Mouse (Mus musculus): Measurements from ENCODE around the gene Comt. TPM values are rescaled to one million over a fixed set of nuclear protein-coding genes. Genes with fewer than 3 reads are reported as not detected.
A peak's percentile ranks its signal among the peaks of the same experiment; 100 is the strongest.

Comt gene
- total RNA-seq (2014; rRNA removed), result 82.8 and 88.9 TPM in 2 replicates
- polyA plus RNA-seq (2015; fragmentation: Nextera tagmentation; extraction: Ambion mirVana), result 94.3 and 102 TPM in 2 replicates

- Histone ChIP-seq H3K9me3 (ENCODE audit: low read length) (no peaks in the 10 kb centered on the region), H3K9ac (replicated peaks; ENCODE audit: low read length) (peak within 1 kb of the TSS; percentile 94), H3K4me1 (ENCODE audit: insufficient read depth, low read length) (peaks cover 15% of the 10 kb centered on the region), H3K27me3 (ENCODE audit: insufficient read depth, low read length) (no peaks in the 10 kb centered on the region), H3K4me2 (ENCODE audit: low read depth, low read length) (peak within 1 kb of the TSS; percentile 82), H3K4me3 (ENCODE audit: low read length) (peak within 1 kb of the TSS; percentile 92), H3K27ac (peak within 1 kb of the TSS; percentile 84), H3K36me3 (ENCODE audit: insufficient read depth, low read length) (no peaks in the 10 kb centered on the region)
- 55% methylated on average over 5 of the region's 5 CpGs for WGBS
- no peak for TF ChIP-seq CTCF (IDR thresholded peaks at IDR 0.05; ENCODE audit: low read depth)
- DNase-seq (ENCODE audit: low spot score) (no peak), ATAC-seq (no peak; the same call in 1 of the 2 replicates)
Measured at GRCm38 (mm10) chr16:18426802-18427280, at the start of gene Comt. TSS of gene Comt (minus strand) at chr16:18426852.

GRCm38 (mm10) chr16:18474021-18474420, 47.4 kb upstream of the Comt start:
- H3K9ac ChIP-seq (replicated peaks; ENCODE audit: low read length), result no peak overlapping the region
- ATAC-seq, result no peak

GRCm38 (mm10) chr16:18472976-18473375, 46.3 kb upstream of the Comt start:
- no peak overlapping the region for H3K4me3 ChIP-seq (ENCODE audit: low read length)

More at GRCm38 (mm10) chr16:18474021-18474420, 47.4 kb upstream of the Comt start:
- WGBS, result 63% methylated on average over 2 of the region's 2 CpGs
- Histone ChIP-seq H3K27me3 (ENCODE audit: insufficient read depth, low read length) (no peaks in the 10 kb centered on the region), H3K9me3 (ENCODE audit: low read length) (no peaks in the 10 kb centered on the region), H3K4me2 (ENCODE audit: low read depth, low read length) (no peak overlapping the region), H3K4me3 (ENCODE audit: low read length) (no peak overlapping the region), H3K4me1 (ENCODE audit: insufficient read depth, low read length) (no peaks in the 10 kb centered on the region), H3K36me3 (ENCODE audit: insufficient read depth, low read length) (peaks cover 10% of the 10 kb centered on the region; the same call in 1 of the 2 replicates), H3K27ac (no peak overlapping the region)
- DNase-seq (ENCODE audit: low spot score), result no peak
- no peak for TF ChIP-seq CTCF (IDR thresholded peaks at IDR 0.05; ENCODE audit: low read depth)

GRCm38 (mm10) chr16:18472416-18472815, 45.8 kb upstream of the Comt start:
- Histone ChIP-seq H3K36me3 (ENCODE audit: insufficient read depth, low read length) (peaks cover 10% of the 10 kb centered on the region; the same call in 1 of the 2 replicates), H3K27ac (no peak overlapping the region), H3K4me2 (ENCODE audit: low read depth, low read length) (no peak overlapping the region), H3K4me3 (ENCODE audit: low read length) (no peak overlapping the region), H3K9ac (replicated peaks; ENCODE audit: low read length) (no peak overlapping the region), H3K9me3 (ENCODE audit: low read length) (no peaks in the 10 kb centered on the region), H3K27me3 (ENCODE audit: insufficient read depth, low read length) (no peaks in the 10 kb centered on the region), H3K4me1 (ENCODE audit: insufficient read depth, low read length) (no peaks in the 10 kb centered on the region)
- WGBS, result 67% methylated on average over 4 of the region's 4 CpGs
- ATAC-seq (no peak), DNase-seq (ENCODE audit: low spot score) (no peak)
- TF ChIP-seq CTCF (IDR thresholded peaks at IDR 0.05; ENCODE audit: low read depth), result no peak

More at GRCm38 (mm10) chr16:18472976-18473375, 46.3 kb upstream of the Comt start:
- 93% methylated on average over 8 of the region's 8 CpGs for WGBS
- H3K9me3 ChIP-seq (ENCODE audit: low read length), result no peaks in the 10 kb centered on the region
- peaks cover 10% of the 10 kb centered on the region; the same call in 1 of the 2 replicates for H3K36me3 ChIP-seq (ENCODE audit: insufficient read depth, low read length)
- H3K4me1 ChIP-seq (ENCODE audit: insufficient read depth, low read length), result no peaks in the 10 kb centered on the region
- no peak for DNase-seq (ENCODE audit: low spot score)
- no peaks in the 10 kb centered on the region for H3K27me3 ChIP-seq (ENCODE audit: insufficient read depth, low read length)
- TF ChIP-seq CTCF (IDR thresholded peaks at IDR 0.05; ENCODE audit: low read depth), result no peak
- H3K9ac ChIP-seq (replicated peaks; ENCODE audit: low read length), result no peak overlapping the region
- no peak for ATAC-seq
- H3K27ac ChIP-seq, result no peak overlapping the region
- H3K4me2 ChIP-seq (ENCODE audit: low read depth, low read length), result no peak overlapping the region

GRCm38 (mm10) chr16:18471976-18472375, 45.3 kb upstream of the Comt start:
- no peak overlapping the region for H3K9ac ChIP-seq (replicated peaks; ENCODE audit: low read length)
- H3K4me1 ChIP-seq (ENCODE audit: insufficient read depth, low read length), result no peaks in the 10 kb centered on the region
- no peak overlapping the region for H3K4me3 ChIP-seq (ENCODE audit: low read length)
- no peak overlapping the region for H3K27ac ChIP-seq
- peaks cover 10% of the 10 kb centered on the region; the same call in 1 of the 2 replicates for H3K36me3 ChIP-seq (ENCODE audit: insufficient read depth, low read length)
- TF ChIP-seq CTCF (IDR thresholded peaks at IDR 0.05; ENCODE audit: low read depth), result no peak
- H3K4me2 ChIP-seq (ENCODE audit: low read depth, low read length), result no peak overlapping the region
- ATAC-seq, result no peak
- DNase-seq (ENCODE audit: low spot score), result no peak
- WGBS, result 86% methylated on average over 6 of the region's 6 CpGs
- no peaks in the 10 kb centered on the region for H3K9me3 ChIP-seq (ENCODE audit: low read length)
- no peaks in the 10 kb centered on the region for H3K27me3 ChIP-seq (ENCODE audit: insufficient read depth, low read length)

GRCm38 (mm10) chr16:18471381-18471955, 44.8 kb upstream of the Comt start:
- Histone ChIP-seq H3K4me2 (ENCODE audit: low read depth, low read length) (no peak overlapping the region), H3K9me3 (ENCODE audit: low read length) (no peaks in the 10 kb centered on the region), H3K27me3 (ENCODE audit: insufficient read depth, low read length) (no peaks in the 10 kb centered on the region), H3K36me3 (ENCODE audit: insufficient read depth, low read length) (peaks cover 10% of the 10 kb centered on the region; the same call in 1 of the 2 replicates), H3K9ac (replicated peaks; ENCODE audit: low read length) (no peak overlapping the region), H3K27ac (no peak overlapping the region), H3K4me1 (ENCODE audit: insufficient read depth, low read length) (no peaks in the 10 kb centered on the region), H3K4me3 (ENCODE audit: low read length) (no peak overlapping the region)
- ATAC-seq (no peak), DNase-seq (ENCODE audit: low spot score) (no peak)
- TF ChIP-seq CTCF (IDR thresholded peaks at IDR 0.05; ENCODE audit: low read depth), result no peak
- 66% methylated on average over 11 of the region's 11 CpGs for WGBS

- Histone ChIP-seq H3K27me3 (ENCODE audit: insufficient read depth, low read length) (no peaks in the 10 kb centered on the region), H3K4me3 (ENCODE audit: low read length) (no peak overlapping the region), H3K36me3 (ENCODE audit: insufficient read depth, low read length) (peaks cover 10% of the 10 kb centered on the region; the same call in 1 of the 2 replicates), H3K9ac (replicated peaks; ENCODE audit: low read length) (no peak overlapping the region), H3K27ac (no peak overlapping the region), H3K9me3 (ENCODE audit: low read length) (no peaks in the 10 kb centered on the region), H3K4me2 (ENCODE audit: low read depth, low read length) (no peak overlapping the region), H3K4me1 (ENCODE audit: insufficient read depth, low read length) (no peaks in the 10 kb centered on the region)
- WGBS, result 28% methylated on average over 1 of the region's 1 CpGs
- no peak for ATAC-seq
- no peak for DNase-seq (ENCODE audit: low spot score)
- TF ChIP-seq CTCF (IDR thresholded peaks at IDR 0.05; ENCODE audit: low read depth), result no peak
Measured at GRCm38 (mm10) chr16:18470829-18471228, 44.2 kb upstream of the Comt start.
